Mouse (Mus musculus): ENCODE data around the gene Cd46. TPM values are rescaled to one million over a fixed set of nuclear protein-coding genes. Genes with fewer than 3 reads are reported as not detected.

Gene Cd46
- polyA plus RNA-seq, 1 experiment = 0.06 TPM

DNA sequence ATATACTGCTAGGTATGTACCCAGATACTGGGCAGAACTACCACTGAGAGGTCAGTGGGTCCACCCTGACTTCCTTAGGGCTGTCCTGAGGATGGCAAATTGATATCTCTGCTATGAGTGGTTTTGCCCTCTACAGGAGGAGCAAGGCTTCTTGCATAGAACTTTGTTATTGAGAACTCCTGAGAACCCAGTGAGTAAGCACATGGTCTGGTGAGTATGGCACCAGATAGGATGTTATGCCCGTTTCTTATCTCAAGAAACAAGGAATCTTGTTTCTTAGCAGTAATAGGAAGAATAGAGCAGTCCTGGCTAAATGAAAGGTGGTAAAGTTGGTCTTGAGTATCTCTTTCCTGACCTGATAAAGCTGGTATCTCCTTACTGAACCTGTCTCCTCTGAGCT lies 59.3 kb downstream of the Cd46 start:
- no peaks in the 10 kb centered on the region for H3K27me3 ChIP-seq (ENCODE audit: control insufficient read depth, insufficient read depth, insufficient read length)
- no peaks in the 10 kb centered on the region for H3K79me2 ChIP-seq (ENCODE audit: control insufficient read depth, insufficient read depth)
- no peak overlapping the region for H3ac ChIP-seq (ENCODE audit: control insufficient read depth, insufficient read length, low read depth)
- H3K79me3 ChIP-seq (ENCODE audit: low read depth) = no peaks in the 10 kb centered on the region
- no peak overlapping the region for H3K4me3 ChIP-seq (ENCODE audit: insufficient read depth, poor library complexity, severe bottlenecking)
- H3K36me3 ChIP-seq (ENCODE audit: control insufficient read depth, insufficient read depth) = peaks cover 21% of the 10 kb centered on the region
- TF ChIP-seq CTCF (IDR thresholded peaks at IDR 0.05; ENCODE audit: control insufficient read depth, insufficient read depth, insufficient read length) = no peak
- no peak for TF ChIP-seq USF1 (IDR thresholded peaks at IDR 0.05; ENCODE audit: low read depth)
- TF ChIP-seq MAX (IDR thresholded peaks at IDR 0.05) = no peak
- TF ChIP-seq CEBPB (IDR thresholded peaks at IDR 0.05; ENCODE audit: low read depth) = no peak
- no peak for TF ChIP-seq FOSL1 (IDR thresholded peaks at IDR 0.05; ENCODE audit: insufficient read depth, low read length, poor library complexity, severe bottlenecking)
- TF ChIP-seq MYOG (IDR thresholded peaks at IDR 0.05; ENCODE audit: control insufficient read depth, extremely low read depth, insufficient read length) = no peak
- TF ChIP-seq MYOD1 (IDR thresholded peaks at IDR 0.05; ENCODE audit: control insufficient read depth, insufficient read length, low read depth) = no peak

GRCm38 (mm10) chr1:195031786-195032185 lies 60.3 kb downstream of the Cd46 start:
- H3K79me2 ChIP-seq (ENCODE audit: control insufficient read depth, insufficient read depth) = no peaks in the 10 kb centered on the region
- no peaks in the 10 kb centered on the region for H3K27me3 ChIP-seq (ENCODE audit: control insufficient read depth, insufficient read depth, insufficient read length)
- H3ac ChIP-seq (ENCODE audit: control insufficient read depth, insufficient read length, low read depth) = no peak overlapping the region
- no peak for TF ChIP-seq CEBPB (IDR thresholded peaks at IDR 0.05; ENCODE audit: low read depth)
- TF ChIP-seq FOSL1 (IDR thresholded peaks at IDR 0.05; ENCODE audit: insufficient read depth, low read length, poor library complexity, severe bottlenecking) = no peak
- TF ChIP-seq USF1 (IDR thresholded peaks at IDR 0.05; ENCODE audit: low read depth) = no peak
- TF ChIP-seq MYOG (IDR thresholded peaks at IDR 0.05; ENCODE audit: control insufficient read depth, extremely low read depth, insufficient read length) = no peak
- no peaks in the 10 kb centered on the region for H3K79me3 ChIP-seq (ENCODE audit: low read depth)
- no peak overlapping the region for H3K4me3 ChIP-seq (ENCODE audit: insufficient read depth, poor library complexity, severe bottlenecking)
- peaks cover 16% of the 10 kb centered on the region for H3K36me3 ChIP-seq (ENCODE audit: control insufficient read depth, insufficient read depth)

DNA sequence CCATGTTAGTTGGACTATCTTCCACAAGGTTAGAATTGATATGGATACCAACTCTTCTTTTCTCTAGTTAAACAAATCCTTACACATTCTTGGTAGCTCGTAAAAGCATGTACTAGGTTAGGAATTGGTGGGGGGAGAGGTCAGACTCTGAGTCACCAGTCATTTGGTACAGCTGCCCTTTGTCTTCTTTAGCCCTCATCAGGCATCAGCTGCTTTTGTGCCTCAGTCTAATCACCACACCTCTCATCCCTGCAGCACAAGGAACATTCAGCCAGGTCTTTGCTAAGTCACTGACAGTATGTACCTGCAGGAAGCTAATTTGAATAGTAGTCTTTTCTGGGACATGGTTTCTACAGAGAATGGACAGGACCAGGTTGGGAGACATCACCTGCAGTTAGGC lies 64.5 kb downstream of the Cd46 start:
- no peaks in the 10 kb centered on the region for H3K79me3 ChIP-seq (ENCODE audit: low read depth)
- H3K4me3 ChIP-seq (ENCODE audit: insufficient read depth, poor library complexity, severe bottlenecking) = no peak overlapping the region
- peaks cover 17% of the 10 kb centered on the region for H3K36me3 ChIP-seq (ENCODE audit: control insufficient read depth, insufficient read depth)
- H3K27me3 ChIP-seq (ENCODE audit: control insufficient read depth, insufficient read depth, insufficient read length) = no peaks in the 10 kb centered on the region
- no peaks in the 10 kb centered on the region for H3K79me2 ChIP-seq (ENCODE audit: control insufficient read depth, insufficient read depth)
- TF ChIP-seq CTCF (IDR thresholded peaks at IDR 0.05; ENCODE audit: control insufficient read depth, insufficient read depth, insufficient read length) (no peak), MYOD1 (IDR thresholded peaks at IDR 0.05; ENCODE audit: control insufficient read depth, insufficient read length, low read depth) (peak; percentile 64), FOSL1 (IDR thresholded peaks at IDR 0.05; ENCODE audit: insufficient read depth, low read length, poor library complexity, severe bottlenecking) (no peak)
- H3ac ChIP-seq (ENCODE audit: control insufficient read depth, insufficient read length, low read depth) = no peak overlapping the region

DNA sequence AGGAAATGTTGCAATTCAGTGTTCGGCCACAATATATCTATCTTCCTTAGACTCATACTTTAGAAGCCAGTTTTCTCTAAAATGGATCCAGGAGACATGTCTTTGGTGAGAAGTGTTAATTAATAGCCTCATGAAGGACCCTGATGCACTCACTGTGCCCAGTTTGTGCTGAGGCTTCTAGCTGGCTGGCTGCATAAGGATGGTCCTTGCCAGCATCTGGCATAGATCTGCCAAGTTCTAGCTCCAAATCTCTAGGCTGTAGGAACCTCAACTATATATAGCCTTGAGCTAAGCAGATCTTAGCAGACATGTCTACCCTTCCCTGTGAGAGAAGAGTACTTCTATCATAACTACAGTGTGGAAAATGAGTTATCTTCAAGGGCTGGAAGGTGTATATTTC lies 68.2 kb downstream of the Cd46 start:
- no peaks in the 10 kb centered on the region for H3K27me3 ChIP-seq (ENCODE audit: control insufficient read depth, insufficient read depth, insufficient read length)
- no peak overlapping the region for H3ac ChIP-seq (ENCODE audit: control insufficient read depth, insufficient read length, low read depth)
- H3K79me3 ChIP-seq (ENCODE audit: low read depth) = no peaks in the 10 kb centered on the region
- TF ChIP-seq MYOD1 (IDR thresholded peaks at IDR 0.05; ENCODE audit: control insufficient read depth, insufficient read length, low read depth) (no peak), CEBPB (IDR thresholded peaks at IDR 0.05; ENCODE audit: low read depth) (no peak), MAX (IDR thresholded peaks at IDR 0.05) (no peak), FOSL1 (IDR thresholded peaks at IDR 0.05; ENCODE audit: insufficient read depth, low read length, poor library complexity, severe bottlenecking) (no peak), USF1 (IDR thresholded peaks at IDR 0.05; ENCODE audit: low read depth) (no peak), MYOG (IDR thresholded peaks at IDR 0.05; ENCODE audit: control insufficient read depth, extremely low read depth, insufficient read length) (no peak), CTCF (IDR thresholded peaks at IDR 0.05; ENCODE audit: control insufficient read depth, insufficient read depth, insufficient read length) (no peak)
- peaks cover 14% of the 10 kb centered on the region for H3K36me3 ChIP-seq (ENCODE audit: control insufficient read depth, insufficient read depth)
- no peak overlapping the region for H3K4me3 ChIP-seq (ENCODE audit: insufficient read depth, poor library complexity, severe bottlenecking)
- H3K79me2 ChIP-seq (ENCODE audit: control insufficient read depth, insufficient read depth) = no peaks in the 10 kb centered on the region

DNA sequence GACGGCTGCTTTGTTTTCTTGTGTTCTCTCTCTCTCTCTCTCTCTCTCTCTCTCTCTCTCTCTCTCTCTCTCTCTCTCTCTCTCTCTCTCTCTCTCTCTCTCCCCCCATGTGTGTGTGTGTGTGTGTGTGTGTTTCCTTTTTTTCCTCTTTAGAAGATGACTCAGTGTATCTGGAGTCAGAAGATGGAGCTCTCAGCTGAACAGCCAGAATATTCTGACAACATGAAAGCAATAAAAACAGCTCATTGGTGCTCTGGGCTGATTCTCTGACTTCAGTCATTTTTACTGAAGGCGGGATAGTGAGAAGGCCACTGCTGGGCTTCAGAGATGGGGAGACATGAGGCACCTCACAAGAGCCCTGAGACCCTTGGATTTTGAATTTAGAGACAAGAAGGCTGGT lies 70.2 kb downstream of the Cd46 start:
- no peak for TF ChIP-seq MYOG (IDR thresholded peaks at IDR 0.05; ENCODE audit: control insufficient read depth, extremely low read depth, insufficient read length)
- TF ChIP-seq MYOD1 (IDR thresholded peaks at IDR 0.05; ENCODE audit: control insufficient read depth, insufficient read length, low read depth) = no peak
- TF ChIP-seq MAX (IDR thresholded peaks at IDR 0.05) = no peak
- TF ChIP-seq CEBPB (IDR thresholded peaks at IDR 0.05; ENCODE audit: low read depth) = no peak
- TF ChIP-seq USF1 (IDR thresholded peaks at IDR 0.05; ENCODE audit: low read depth) = no peak
- no peak for TF ChIP-seq FOSL1 (IDR thresholded peaks at IDR 0.05; ENCODE audit: insufficient read depth, low read length, poor library complexity, severe bottlenecking)
- TF ChIP-seq CTCF (IDR thresholded peaks at IDR 0.05; ENCODE audit: control insufficient read depth, insufficient read depth, insufficient read length) = no peak
- peaks cover 14% of the 10 kb centered on the region for H3K36me3 ChIP-seq (ENCODE audit: control insufficient read depth, insufficient read depth)
- H3K27me3 ChIP-seq (ENCODE audit: control insufficient read depth, insufficient read depth, insufficient read length) = no peaks in the 10 kb centered on the region
- no peaks in the 10 kb centered on the region for H3K79me3 ChIP-seq (ENCODE audit: low read depth)
- no peaks in the 10 kb centered on the region for H3K79me2 ChIP-seq (ENCODE audit: control insufficient read depth, insufficient read depth)
- H3ac ChIP-seq (ENCODE audit: control insufficient read depth, insufficient read length, low read depth) = no peak overlapping the region
- H3K4me3 ChIP-seq (ENCODE audit: insufficient read depth, poor library complexity, severe bottlenecking) = no peak overlapping the region

GRCm38 (mm10) chr1:195019062-195019600 lies 72.9 kb downstream of the Cd46 start:
- TF ChIP-seq CTCF (IDR thresholded peaks at IDR 0.05; ENCODE audit: control insufficient read depth, insufficient read depth, insufficient read length) = no peak
- no peak for TF ChIP-seq MAX (IDR thresholded peaks at IDR 0.05)
- no peak for TF ChIP-seq CEBPB (IDR thresholded peaks at IDR 0.05; ENCODE audit: low read depth)
- TF ChIP-seq FOSL1 (IDR thresholded peaks at IDR 0.05; ENCODE audit: insufficient read depth, low read length, poor library complexity, severe bottlenecking) = no peak
- no peak for TF ChIP-seq MYOD1 (IDR thresholded peaks at IDR 0.05; ENCODE audit: control insufficient read depth, insufficient read length, low read depth)
- TF ChIP-seq USF1 (IDR thresholded peaks at IDR 0.05; ENCODE audit: low read depth) = no peak
- TF ChIP-seq MYOG (IDR thresholded peaks at IDR 0.05; ENCODE audit: control insufficient read depth, extremely low read depth, insufficient read length) = no peak
- Histone ChIP-seq H3K79me3 (ENCODE audit: low read depth) (no peaks in the 10 kb centered on the region), H3K79me2 (ENCODE audit: control insufficient read depth, insufficient read depth) (no peaks in the 10 kb centered on the region), H3ac (ENCODE audit: control insufficient read depth, insufficient read length, low read depth) (no peak overlapping the region), H3K27me3 (ENCODE audit: control insufficient read depth, insufficient read depth, insufficient read length) (no peaks in the 10 kb centered on the region), H3K36me3 (ENCODE audit: control insufficient read depth, insufficient read depth) (peaks cover 6% of the 10 kb centered on the region), H3K4me3 (ENCODE audit: insufficient read depth, poor library complexity, severe bottlenecking) (no peak overlapping the region)

Data from C2C12 (cell line).